Mouse (Mus musculus) limb, embryonic 12.5 days (tissue): ENCODE measurements around the gene Rbm18. TPM values are rescaled to one million over a fixed set of nuclear protein-coding genes. Genes with fewer than 3 reads are reported as not detected.

Experiments
- ATAC-seq: fragments of 200-750 bp; cut with Nextera tagmentation; 2 replicates; pipeline ENCODE4 v1.8.0; 2017; ENCODE audit warnings: low read depth, moderate TSS enrichment; ENCODE audit not compliant: insufficient number of reproducible peaks, insufficient read depth, low FRiP score, low TSS enrichment
- H3K27ac ChIP-seq: fragments of 300-500 bp; sonication (generic); 2 replicates; pipeline ENCODE4 v1.5.1; 2016; ENCODE audit warnings: mild to moderate bottlenecking, moderate library complexity
- H3K27me3 ChIP-seq: fragments of 300-500 bp; sonication (generic); 2 replicates; pipeline ENCODE4 v1.6.1; 2016; ENCODE audit warnings: mild to moderate bottlenecking, moderate library complexity
- H3K36me3 ChIP-seq: fragments of 300-500 bp; sonication (generic); 2 replicates; pipeline ENCODE4 v1.6.1; 2016; ENCODE audit warnings: mild to moderate bottlenecking, moderate library complexity
- H3K4me1 ChIP-seq: fragments of 300-500 bp; sonication (generic); replicated peaks from 2 replicates; pipeline ENCODE4 v1.6.1; 2016
- H3K4me2 ChIP-seq: fragments of 300-500 bp; sonication (generic); 2 replicates; pipeline ENCODE4 v1.6.1; 2016; ENCODE audit warnings: mild to moderate bottlenecking, moderate library complexity
- H3K4me3 ChIP-seq: fragments of 300-500 bp; sonication (generic); replicated peaks from 2 replicates; pipeline ENCODE4 v1.5.1; 2016; ENCODE audit warnings: mild to moderate bottlenecking
- H3K9ac ChIP-seq: fragments of 300-500 bp; sonication (generic); replicated peaks from 2 replicates; pipeline ENCODE4 v1.6.1; 2016; ENCODE audit warnings: mild to moderate bottlenecking, moderate library complexity
- H3K9me3 ChIP-seq: fragments of 300-500 bp; sonication (generic); 2 replicates; pipeline ENCODE4 v1.6.1; 2016; ENCODE audit warnings: mild to moderate bottlenecking, moderate library complexity
- WGBS: fragments of 180-500 bp; shearing (Covaris S2); methylation state at CpG from one replicate; pipeline ENCODE4 v1.1.7; 2016; 5-methylcytosine and 5-hydroxymethylcytosine counted together
- polyA plus RNA-seq: library from polyadenylated mRNA; unstranded; fragments of >200 nt; fragmentation: Nextera tagmentation; extraction: Ambion mirVana; gene quantifications from 2 replicates; pipeline ENCODE4 v1.2.1, GENCODE M21; 2016

Gene Rbm18
- polyA plus RNA-seq, 1 experiment from 2014 or later, result 95.6 TPM

- Histone ChIP-seq H3K27ac (no peak overlapping the region), H3K4me1 (peaks cover 12% of the 10 kb centered on the region), H3K4me2 (no peak overlapping the region), H3K4me3 (no peak overlapping the region), H3K36me3 (no peaks in the 10 kb centered on the region), H3K27me3 (peaks cover 99% of the 10 kb centered on the region), H3K9ac (no peak overlapping the region), H3K9me3 (no peaks in the 10 kb centered on the region)
- 2% methylated on average over 4 of the region's 4 CpGs for WGBS
- ATAC-seq, result no peak
These were observed 43.8 kb downstream of the Rbm18 start for GRCm38 (mm10) chr2:36092748-36093147.

DNA sequence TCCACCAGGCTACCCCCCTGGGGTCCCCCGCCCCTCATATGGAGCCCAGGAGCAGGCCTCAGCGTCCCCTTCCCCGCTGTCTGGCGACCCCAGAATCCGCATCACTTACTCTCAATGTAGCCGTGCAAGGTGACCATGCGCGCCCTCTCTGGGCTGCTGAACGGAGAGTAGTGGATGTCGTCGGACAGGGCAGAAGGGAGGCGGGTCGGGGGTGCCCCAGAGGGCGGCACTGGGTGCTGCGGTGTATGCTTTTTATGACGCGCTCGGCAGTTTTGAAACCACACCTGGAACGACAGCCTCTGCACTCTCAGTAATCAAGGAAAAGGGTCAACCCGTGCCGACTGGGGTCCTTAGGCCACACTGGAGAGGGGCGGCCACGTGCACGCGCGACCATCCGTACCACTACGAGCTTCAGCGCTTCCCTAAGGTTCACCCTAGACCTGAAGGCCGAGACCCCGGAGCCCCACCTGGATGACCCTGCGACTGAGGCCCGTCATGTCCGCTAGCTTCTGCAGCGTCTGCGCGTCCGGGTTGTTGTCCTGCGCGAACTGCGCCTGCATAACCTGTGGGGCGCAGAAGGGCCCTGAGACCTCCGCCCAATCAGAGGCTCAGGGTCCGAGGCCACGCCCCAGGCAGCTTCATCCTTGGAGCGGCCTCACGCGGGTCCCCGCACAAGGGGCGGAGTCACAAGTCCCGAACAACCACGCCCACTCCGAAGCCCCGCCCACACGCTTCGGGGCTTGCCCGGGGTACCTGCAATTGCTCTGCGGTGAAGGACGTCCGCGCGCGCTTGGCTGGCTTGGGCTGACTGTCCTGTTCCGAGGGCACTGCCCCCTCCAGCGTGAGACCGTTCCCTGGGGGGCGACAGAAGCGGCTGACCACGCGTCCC lies 45.5 kb downstream of the Rbm18 start:
- Histone ChIP-seq H3K9ac (peak overlapping the region; percentile 45; the same call in 1 of the 2 replicates), H3K4me3 (peak overlapping the region; percentile 50), H3K27ac (no peak overlapping the region), H3K4me2 (peak overlapping the region; percentile 80), H3K36me3 (no peaks in the 10 kb centered on the region), H3K27me3 (peaks cover 98% of the 10 kb centered on the region), H3K9me3 (no peaks in the 10 kb centered on the region), H3K4me1 (peaks cover 12% of the 10 kb centered on the region)
- WGBS, result under 1% methylated on average over 65 of the region's 70 CpGs
- ATAC-seq, result peak; percentile 63

GRCm38 (mm10) chr2:36089190-36089589 lies 47.4 kb downstream of the Rbm18 start:
- peaks cover 12% of the 10 kb centered on the region for H3K4me1 ChIP-seq

DNA sequence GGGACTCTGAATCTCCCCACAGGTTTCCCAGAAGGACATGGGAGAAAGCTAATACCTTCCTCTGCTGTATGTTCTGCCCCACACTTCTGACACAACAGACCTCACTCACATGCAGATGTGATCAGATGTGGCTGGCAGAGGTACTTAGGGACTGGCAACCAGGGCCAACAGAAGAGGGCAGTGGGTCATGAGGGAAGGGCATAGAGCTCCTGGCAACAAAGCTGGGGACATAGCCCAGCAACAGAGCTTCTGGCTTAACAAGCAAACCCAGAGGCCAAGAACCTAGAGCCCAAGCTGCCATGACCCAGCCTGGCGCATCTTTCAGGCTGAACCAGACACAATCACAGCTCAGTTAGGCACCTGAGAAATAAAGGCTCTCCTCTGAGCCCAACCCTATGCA lies 51.5 kb downstream of the Rbm18 start:
- no peak overlapping the region for H3K9ac ChIP-seq
- no peaks in the 10 kb centered on the region for H3K9me3 ChIP-seq
- 86% methylated on average over 1 of the region's 1 CpGs for WGBS
- no peak overlapping the region for H3K4me3 ChIP-seq
- no peak for ATAC-seq
- no peak overlapping the region for H3K4me2 ChIP-seq
- H3K36me3 ChIP-seq, result no peaks in the 10 kb centered on the region
- H3K27me3 ChIP-seq, result peaks cover 51% of the 10 kb centered on the region
- peaks cover 15% of the 10 kb centered on the region for H3K4me1 ChIP-seq
- H3K27ac ChIP-seq, result no peak overlapping the region

More at GRCm38 (mm10) chr2:36089190-36089589, 47.4 kb downstream of the Rbm18 start:
- Histone ChIP-seq H3K27me3 (peaks cover 92% of the 10 kb centered on the region), H3K27ac (no peak overlapping the region), H3K9ac (no peak overlapping the region), H3K4me3 (no peak overlapping the region), H3K9me3 (no peaks in the 10 kb centered on the region), H3K36me3 (no peaks in the 10 kb centered on the region), H3K4me2 (no peak overlapping the region)
- WGBS, result 58% methylated on average over 3 of the region's 3 CpGs
- no peak for ATAC-seq

DNA sequence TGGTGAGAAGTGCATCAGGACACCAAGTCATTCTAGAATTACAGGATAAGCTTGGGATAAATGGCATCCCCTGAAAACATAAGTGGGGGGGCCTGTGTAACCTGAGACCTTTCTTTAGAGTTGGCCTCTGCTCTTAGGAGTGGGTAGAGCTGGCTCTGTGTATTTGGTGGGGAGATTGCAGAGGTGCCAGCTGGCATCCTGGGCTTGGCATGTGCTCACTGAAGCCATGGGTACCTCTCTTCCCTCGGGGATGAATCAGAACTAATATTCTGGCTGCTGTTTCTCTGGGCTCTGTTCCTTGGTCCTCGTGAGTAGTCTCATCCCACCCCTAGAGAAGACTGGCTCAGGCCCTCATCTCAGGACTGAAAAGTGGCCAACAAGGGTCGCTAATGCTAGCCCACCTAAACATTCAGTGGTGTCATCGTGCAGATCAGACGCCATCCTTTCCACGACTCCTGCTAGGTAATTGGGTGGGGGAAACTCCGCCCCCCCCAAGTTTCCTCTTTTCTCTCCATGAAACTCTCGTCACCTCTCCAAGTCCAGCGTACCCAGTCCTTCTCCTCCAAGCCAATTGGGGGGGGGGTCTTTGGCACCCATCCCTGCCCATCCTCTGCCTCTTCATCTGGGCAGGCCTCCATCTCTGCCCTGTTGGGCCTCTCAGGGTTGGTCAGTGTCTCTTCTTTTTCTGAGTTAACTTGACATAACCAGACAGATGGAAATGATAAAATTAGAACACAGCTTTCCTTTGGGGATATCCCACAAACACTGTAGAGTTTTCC lies 53.6 kb downstream of the Rbm18 start:
- Histone ChIP-seq H3K4me2 (no peak overlapping the region), H3K4me1 (peaks cover 26% of the 10 kb centered on the region), H3K9me3 (no peaks in the 10 kb centered on the region), H3K36me3 (no peaks in the 10 kb centered on the region), H3K27me3 (peaks cover 31% of the 10 kb centered on the region), H3K9ac (no peak overlapping the region), H3K4me3 (no peak overlapping the region), H3K27ac (no peak overlapping the region)
- 81% methylated on average over 9 of the region's 9 CpGs for WGBS
- ATAC-seq, result no peak

GRCm38 (mm10) chr2:36081446-36081845 lies 55.1 kb downstream of the Rbm18 start:
- Histone ChIP-seq H3K36me3 (no peaks in the 10 kb centered on the region), H3K4me3 (no peak overlapping the region), H3K27me3 (peaks cover 17% of the 10 kb centered on the region), H3K4me2 (no peak overlapping the region), H3K27ac (0 out of 2 replicates have a peak overlapping the region, but pooled peaks have one; percentile 4), H3K9me3 (no peaks in the 10 kb centered on the region), H3K4me1 (peaks cover 38% of the 10 kb centered on the region), H3K9ac (no peak overlapping the region)
- ATAC-seq, result no peak
- WGBS, result 20% methylated on average over 9 of the region's 9 CpGs

DNA sequence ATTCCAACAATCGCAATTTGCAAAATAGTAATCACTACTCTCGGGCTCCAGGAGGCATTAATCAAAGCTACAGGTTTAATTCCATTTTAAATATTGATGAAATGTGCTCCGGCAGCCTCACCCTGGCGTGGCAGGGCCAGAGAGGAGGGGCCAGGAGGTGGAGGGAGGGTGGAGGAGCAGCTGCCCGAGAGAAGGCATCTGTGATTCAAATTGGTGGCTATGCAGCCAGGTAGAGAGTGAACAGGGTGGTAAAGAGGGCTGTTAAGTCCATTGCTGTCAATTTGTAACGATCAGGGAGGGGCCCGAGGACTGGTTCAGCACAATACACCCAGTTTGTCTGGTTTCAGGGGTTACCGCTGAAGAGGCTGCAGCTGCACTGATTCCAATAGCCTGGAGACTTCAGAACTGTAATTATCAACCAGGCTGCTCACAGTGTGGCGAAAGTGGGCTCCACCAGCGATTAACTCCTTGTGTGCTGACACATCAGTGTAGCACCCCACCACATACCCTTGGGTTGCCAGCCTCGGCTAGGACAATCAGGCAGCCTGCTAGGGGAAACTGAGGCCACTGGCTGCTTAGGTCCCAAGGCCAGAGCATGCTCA lies 59.3 kb downstream of the Rbm18 start:
- Histone ChIP-seq H3K4me3 (peak overlapping the region; percentile 3; the same call in 1 of the 2 replicates), H3K9ac (no peak overlapping the region), H3K9me3 (no peaks in the 10 kb centered on the region), H3K4me1 (peaks cover 38% of the 10 kb centered on the region), H3K36me3 (no peaks in the 10 kb centered on the region), H3K27me3 (no peaks in the 10 kb centered on the region), H3K27ac (peak overlapping the region; percentile 41; the same call in 1 of the 2 replicates), H3K4me2 (peak overlapping the region; percentile 40)
- ATAC-seq, result 0 out of 2 replicates have a peak, but pooled peaks have one; percentile 30
- WGBS, result 14% methylated on average over 11 of the region's 11 CpGs

- Histone ChIP-seq H3K36me3 (no peaks in the 10 kb centered on the region), H3K4me3 (no peak overlapping the region), H3K4me2 (no peak overlapping the region), H3K27me3 (no peaks in the 10 kb centered on the region), H3K27ac (no peak overlapping the region), H3K4me1 (peaks cover 23% of the 10 kb centered on the region), H3K9me3 (no peaks in the 10 kb centered on the region), H3K9ac (no peak overlapping the region)
- 81% methylated on average over 5 of the region's 5 CpGs for WGBS
- ATAC-seq, result no peak
These were observed 61.4 kb downstream of the Rbm18 start for GRCm38 (mm10) chr2:36075210-36075609.

- Histone ChIP-seq H3K27ac (no peak overlapping the region), H3K4me3 (no peak overlapping the region), H3K4me1 (peaks cover 20% of the 10 kb centered on the region), H3K4me2 (no peak overlapping the region), H3K9me3 (no peaks in the 10 kb centered on the region), H3K27me3 (no peaks in the 10 kb centered on the region), H3K9ac (no peak overlapping the region), H3K36me3 (no peaks in the 10 kb centered on the region)
- 57% methylated on average over 3 of the region's 3 CpGs for WGBS
- ATAC-seq, result no peak
These were observed 62.8 kb downstream of the Rbm18 start for GRCm38 (mm10) chr2:36073781-36074180.

GRCm38 (mm10) chr2:36071660-36072305 lies 64.8 kb downstream of the Rbm18 start:
- H3K4me3 ChIP-seq, result no peak overlapping the region
- no peaks in the 10 kb centered on the region for H3K9me3 ChIP-seq
- no peaks in the 10 kb centered on the region for H3K27me3 ChIP-seq
- H3K9ac ChIP-seq, result no peak overlapping the region
- peaks cover under 1% of the 10 kb centered on the region for H3K4me1 ChIP-seq
- ATAC-seq, result no peak
- no peaks in the 10 kb centered on the region for H3K36me3 ChIP-seq
- no peak overlapping the region for H3K27ac ChIP-seq
- no peak overlapping the region for H3K4me2 ChIP-seq
- 75% methylated on average over 8 of the region's 8 CpGs for WGBS
